Mouse (Mus musculus) megakaryocyte, embryonic 14.5 days (primary cell): ENCODE results near the gene Plekhb2. TPM values are rescaled to one million over a fixed set of nuclear protein-coding genes. Genes with fewer than 3 reads are reported as not detected.

Experiments used
- H3K27me3 ChIP-seq: replicated peaks from 2 replicates; pipeline ENCODE3; 2012; ENCODE audit warnings: inconsistent platforms
- H3K36me3 ChIP-seq: replicated peaks from 2 replicates; pipeline ENCODE3; 2012; ENCODE audit warnings: low read length, inconsistent platforms, mixed read lengths
- H3K4me1 ChIP-seq: 2 replicates; pipeline ENCODE4 v1.6.1; 2012; ENCODE audit warnings: inconsistent platforms
- H3K4me3 ChIP-seq: replicated peaks from 2 replicates; pipeline ENCODE3; 2012; ENCODE audit warnings: moderate library complexity, mild to moderate bottlenecking, inconsistent platforms
- H3K9me3 ChIP-seq: 2 replicates; pipeline ENCODE4 v1.6.1; 2012; ENCODE audit warnings: inconsistent platforms
- FLI1 ChIP-seq: IDR thresholded peaks from 2 replicates; pipeline ENCODE4 v1.6.1; 2012; ENCODE audit warnings: low read length, inconsistent platforms, mixed read lengths
- GATA1 ChIP-seq: IDR thresholded peaks from 3 replicates; pipeline ENCODE4 v1.6.1; 2012; ENCODE audit warnings: mixed read lengths, low read length, inconsistent platforms, borderline replicate concordance
- polyA plus RNA-seq: library from polyadenylated mRNA; stranded (reverse); fragments of >175 nt; gene quantifications from 2 replicates; pipeline ENCODE4 v1.2.3, GENCODE M21; 2012; ENCODE audit warnings: low replicate concordance; ENCODE audit not compliant: insufficient read depth

Plekhb2 gene
- polyA plus RNA-seq, 1 experiment: 1.9 TPM

DNA sequence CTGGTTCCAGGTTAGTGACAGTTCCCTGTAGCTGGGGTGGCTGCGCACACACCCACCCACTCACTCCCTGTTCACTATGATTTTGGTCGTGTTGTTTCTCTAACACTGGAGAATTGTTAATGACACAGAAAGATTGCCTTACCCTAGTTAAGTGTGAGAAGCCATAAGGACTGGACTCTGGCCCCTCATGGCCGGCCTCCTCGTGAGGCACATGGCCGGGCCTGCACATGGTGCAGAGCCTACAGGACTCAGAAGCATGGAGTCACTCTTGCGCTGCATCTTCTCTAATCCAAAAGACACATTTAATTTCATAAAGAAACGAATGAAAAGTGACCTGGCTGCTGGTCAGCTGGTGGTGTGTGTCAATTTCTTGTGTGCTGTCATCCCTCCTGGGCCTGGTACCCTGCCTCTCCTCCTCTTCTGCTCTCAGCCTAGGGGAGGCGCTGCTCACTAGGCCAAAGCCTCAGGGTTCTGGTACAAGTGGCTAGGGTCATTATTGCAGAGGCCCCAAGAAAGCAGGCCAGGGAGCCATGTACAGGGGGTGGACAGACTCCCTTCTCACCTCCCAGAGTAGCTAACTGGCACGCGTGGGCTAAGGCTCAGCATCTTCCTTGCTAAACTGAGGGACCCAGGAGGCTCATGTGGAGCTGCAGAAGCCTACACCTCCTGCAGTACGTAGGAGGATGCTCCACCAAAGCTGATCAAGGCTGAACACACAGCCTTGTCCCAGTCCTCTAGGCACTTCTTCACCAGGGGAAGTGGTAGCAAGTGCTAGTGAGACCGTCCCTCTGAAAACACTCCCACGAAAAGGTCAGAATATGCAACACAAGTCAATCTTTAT lies 37.1 kb upstream of the Plekhb2 start:
- Histone ChIP-seq H3K4me3 (no peak overlapping the region), H3K27me3 (no peaks in the 10 kb centered on the region), H3K4me1 (peaks cover 21% of the 10 kb centered on the region), H3K9me3 (no peaks in the 10 kb centered on the region), H3K36me3 (peaks cover 100% of the 10 kb centered on the region)
- TF ChIP-seq FLI1 (no peak), GATA1 (no peak)

DNA sequence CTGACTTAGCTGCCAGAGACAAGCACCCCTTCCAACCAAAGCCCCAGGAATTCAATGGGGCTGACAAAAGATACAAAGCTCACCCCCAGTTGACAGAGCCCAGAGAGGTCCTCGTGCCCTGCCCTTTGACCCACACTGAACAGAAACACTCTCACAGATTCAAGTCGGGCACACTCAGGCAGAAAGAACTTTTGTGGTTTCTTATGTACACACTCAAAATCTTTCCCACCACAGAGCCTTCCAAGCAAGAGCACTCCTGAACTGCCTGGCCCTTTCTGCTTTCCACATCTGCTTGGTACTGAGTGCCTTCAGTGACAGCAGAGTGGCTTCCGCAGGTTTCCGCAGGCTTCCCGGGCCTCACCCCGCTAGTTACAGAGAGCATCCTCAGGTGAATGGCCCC lies 33.9 kb upstream of the Plekhb2 start:
- no peak for TF ChIP-seq GATA1
- TF ChIP-seq FLI1: no peak
- Histone ChIP-seq H3K36me3 (peaks cover 100% of the 10 kb centered on the region), H3K4me3 (no peak overlapping the region), H3K4me1 (peaks cover 35% of the 10 kb centered on the region), H3K27me3 (no peaks in the 10 kb centered on the region), H3K9me3 (no peaks in the 10 kb centered on the region)

DNA sequence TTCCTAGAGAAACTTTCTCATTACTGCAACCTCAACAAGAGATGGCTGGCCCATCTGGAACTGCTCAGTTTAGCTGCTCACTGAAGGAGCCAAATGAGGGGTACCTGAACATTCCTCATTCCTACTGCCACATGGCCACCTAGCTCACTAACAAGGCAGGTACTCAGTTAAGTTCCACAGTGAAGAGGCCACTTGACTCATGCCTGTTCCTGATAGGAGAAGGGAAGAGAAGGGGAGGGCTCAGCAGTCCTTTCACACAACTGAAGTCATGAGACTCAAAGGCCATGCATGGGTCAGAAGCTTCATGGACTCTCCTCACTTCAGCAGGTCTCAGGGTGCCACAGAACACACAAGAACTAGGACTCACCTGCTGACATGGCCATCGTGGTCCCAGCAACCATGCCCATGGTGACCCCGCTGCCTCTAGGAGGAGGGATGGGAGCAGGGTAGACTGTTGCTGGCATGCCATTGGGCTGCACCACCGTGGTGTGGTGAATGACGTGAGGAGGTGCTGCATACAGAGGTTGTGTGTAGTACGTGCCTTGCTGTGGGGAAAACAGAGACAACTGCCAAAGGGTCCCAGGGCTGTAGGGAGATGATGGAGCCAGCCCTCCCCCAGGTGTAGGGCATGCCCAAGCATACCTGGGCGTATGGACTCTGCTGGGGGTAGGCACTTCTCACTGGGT lies 30.4 kb upstream of the Plekhb2 start:
- peaks cover 99% of the 10 kb centered on the region for H3K36me3 ChIP-seq
- no peak for TF ChIP-seq GATA1
- no peak for TF ChIP-seq FLI1

DNA sequence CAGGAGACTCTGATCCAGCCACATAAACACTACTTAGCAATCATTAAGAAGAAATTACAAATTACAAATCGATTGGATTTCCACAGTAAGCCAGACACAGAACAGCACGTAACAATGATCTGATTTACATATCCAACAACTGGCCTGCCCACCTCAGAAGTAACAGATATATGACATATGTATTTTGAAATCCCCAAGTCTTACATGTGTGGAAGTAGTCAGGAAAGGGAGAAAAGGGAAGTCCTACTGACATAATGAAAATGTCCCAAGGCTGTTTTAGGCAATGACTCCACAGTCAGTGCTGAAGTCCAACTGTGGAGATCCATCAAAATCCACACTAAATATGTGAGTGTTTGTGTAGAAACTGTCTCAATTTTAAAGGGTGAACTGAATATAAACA lies 28.4 kb upstream of the Plekhb2 start:
- Histone ChIP-seq H3K4me3 (no peak overlapping the region), H3K36me3 (peaks cover 99% of the 10 kb centered on the region), H3K4me1 (peaks cover 68% of the 10 kb centered on the region), H3K9me3 (no peaks in the 10 kb centered on the region), H3K27me3 (no peaks in the 10 kb centered on the region)
- TF ChIP-seq FLI1 (no peak), GATA1 (no peak)

More for the DNA sequence above, 30.4 kb upstream of the Plekhb2 start:
- no peaks in the 10 kb centered on the region for H3K27me3 ChIP-seq
- H3K4me3 ChIP-seq: peak overlapping the region; percentile 73
- no peaks in the 10 kb centered on the region for H3K9me3 ChIP-seq
- peaks cover 58% of the 10 kb centered on the region for H3K4me1 ChIP-seq

DNA sequence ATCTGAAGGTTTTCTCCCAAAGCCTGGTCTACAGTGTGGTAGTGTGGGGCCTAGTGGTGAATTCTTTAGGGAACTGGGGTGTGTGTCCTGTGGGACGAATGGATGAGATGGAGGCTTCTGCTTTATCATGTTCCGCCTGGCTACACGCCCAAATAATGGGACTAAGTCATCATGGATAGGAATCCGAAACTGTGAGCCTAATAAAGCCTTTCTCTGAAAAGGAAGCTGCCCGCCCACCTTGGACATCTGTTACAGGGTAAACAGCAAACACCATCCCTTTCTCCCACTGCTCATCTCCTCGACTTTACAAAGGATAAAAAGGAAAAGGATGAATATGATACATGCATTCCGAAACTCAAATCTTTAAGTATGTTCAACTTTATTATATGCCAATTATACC lies 27.8 kb upstream of the Plekhb2 start:
- H3K36me3 ChIP-seq: peaks cover 99% of the 10 kb centered on the region
- TF ChIP-seq GATA1 (no peak), FLI1 (no peak)
- no peak overlapping the region for H3K4me3 ChIP-seq
- peaks cover 69% of the 10 kb centered on the region for H3K4me1 ChIP-seq
- H3K27me3 ChIP-seq: no peaks in the 10 kb centered on the region
- H3K9me3 ChIP-seq: no peaks in the 10 kb centered on the region

DNA sequence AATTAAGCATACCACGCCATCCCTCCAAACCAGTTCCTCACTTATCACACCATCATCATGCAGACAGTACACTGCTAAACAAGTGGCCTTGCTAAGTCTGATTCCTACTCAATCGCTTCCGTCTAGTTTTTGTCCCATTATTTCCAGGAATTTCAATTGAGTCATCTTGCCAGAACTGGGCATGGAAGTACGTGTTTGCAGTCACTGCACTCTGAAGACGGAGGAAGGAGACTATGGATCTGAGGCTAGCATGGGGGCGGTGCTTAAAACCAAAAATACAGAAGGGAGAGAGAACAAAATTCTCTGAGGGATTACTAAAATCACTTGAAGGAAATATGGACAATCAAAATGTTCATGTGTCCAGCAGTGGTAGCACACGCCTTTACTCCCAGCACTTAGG lies 27.0 kb upstream of the Plekhb2 start:
- Histone ChIP-seq H3K4me3 (no peak overlapping the region), H3K27me3 (no peaks in the 10 kb centered on the region), H3K36me3 (peaks cover 99% of the 10 kb centered on the region), H3K4me1 (peaks cover 73% of the 10 kb centered on the region), H3K9me3 (no peaks in the 10 kb centered on the region)
- TF ChIP-seq FLI1: no peak
- no peak for TF ChIP-seq GATA1

DNA sequence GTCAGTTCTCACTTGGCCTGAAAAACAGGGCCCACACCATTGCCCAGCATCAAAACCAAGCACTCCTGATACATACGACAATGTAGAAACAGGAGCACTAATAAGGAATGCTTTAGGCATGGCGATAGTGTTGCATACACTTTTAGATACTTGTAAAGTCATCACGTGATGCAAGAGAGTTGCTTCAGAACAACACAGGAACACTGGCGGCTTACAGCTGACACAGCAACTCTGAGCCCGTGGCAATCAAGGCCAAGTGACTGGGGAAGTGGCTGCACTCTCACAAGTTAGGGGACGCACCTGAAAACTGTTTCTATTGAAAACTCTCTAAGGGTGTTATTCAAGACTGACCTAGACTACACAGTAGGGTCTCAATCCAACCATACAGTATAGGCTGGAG lies 26.4 kb upstream of the Plekhb2 start:
- peaks cover 77% of the 10 kb centered on the region for H3K4me1 ChIP-seq
- H3K9me3 ChIP-seq: no peaks in the 10 kb centered on the region
- TF ChIP-seq FLI1: no peak
- no peak for TF ChIP-seq GATA1
- H3K4me3 ChIP-seq: no peak overlapping the region
- H3K27me3 ChIP-seq: no peaks in the 10 kb centered on the region
- peaks cover 99% of the 10 kb centered on the region for H3K36me3 ChIP-seq

DNA sequence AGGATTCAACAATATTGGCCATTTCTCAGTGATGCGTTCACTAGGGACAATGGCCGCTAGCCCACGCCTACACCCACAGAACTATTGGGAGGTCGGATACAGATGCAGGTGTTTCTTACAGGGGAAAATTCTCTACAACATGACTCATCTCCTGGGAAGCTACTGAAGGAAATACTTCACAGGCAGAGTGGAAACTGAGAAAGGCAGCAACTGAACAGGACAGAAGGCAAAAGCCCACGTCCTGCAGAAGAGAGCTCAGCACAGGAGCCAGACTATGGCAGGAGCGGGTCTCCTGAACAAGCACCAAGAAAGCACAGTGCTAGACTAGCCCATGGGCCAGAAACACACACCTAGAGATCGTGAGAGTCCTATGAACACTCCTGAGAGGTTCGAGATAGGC lies 25.6 kb upstream of the Plekhb2 start:
- Histone ChIP-seq H3K27me3 (no peaks in the 10 kb centered on the region), H3K36me3 (peaks cover 99% of the 10 kb centered on the region), H3K9me3 (no peaks in the 10 kb centered on the region), H3K4me3 (no peak overlapping the region), H3K4me1 (peaks cover 82% of the 10 kb centered on the region)
- TF ChIP-seq FLI1: no peak
- TF ChIP-seq GATA1: no peak

DNA sequence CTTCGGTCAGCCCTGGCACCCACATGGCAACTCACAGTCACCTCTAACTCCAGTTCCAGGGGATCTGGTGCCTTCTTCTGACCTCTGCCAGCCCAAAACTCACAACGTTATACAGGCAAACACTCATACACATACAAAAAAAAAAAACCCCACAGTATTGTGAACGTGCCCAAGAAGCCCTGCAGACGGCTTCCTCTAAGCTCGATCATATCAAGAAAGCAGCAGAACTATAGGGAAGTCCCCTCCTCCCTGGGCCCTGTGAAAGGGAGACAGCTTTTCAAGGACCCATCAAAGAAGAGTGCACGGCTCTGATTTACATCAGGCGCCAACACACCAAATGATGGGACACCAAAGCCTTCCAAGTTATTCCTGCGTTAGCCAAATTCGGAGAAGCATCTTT lies 23.9 kb upstream of the Plekhb2 start:
- H3K4me1 ChIP-seq: peaks cover 82% of the 10 kb centered on the region
- peaks cover 95% of the 10 kb centered on the region for H3K36me3 ChIP-seq
- H3K9me3 ChIP-seq: no peaks in the 10 kb centered on the region
- TF ChIP-seq FLI1: no peak
- no peak for TF ChIP-seq GATA1
- no peak overlapping the region for H3K4me3 ChIP-seq
- no peaks in the 10 kb centered on the region for H3K27me3 ChIP-seq

DNA sequence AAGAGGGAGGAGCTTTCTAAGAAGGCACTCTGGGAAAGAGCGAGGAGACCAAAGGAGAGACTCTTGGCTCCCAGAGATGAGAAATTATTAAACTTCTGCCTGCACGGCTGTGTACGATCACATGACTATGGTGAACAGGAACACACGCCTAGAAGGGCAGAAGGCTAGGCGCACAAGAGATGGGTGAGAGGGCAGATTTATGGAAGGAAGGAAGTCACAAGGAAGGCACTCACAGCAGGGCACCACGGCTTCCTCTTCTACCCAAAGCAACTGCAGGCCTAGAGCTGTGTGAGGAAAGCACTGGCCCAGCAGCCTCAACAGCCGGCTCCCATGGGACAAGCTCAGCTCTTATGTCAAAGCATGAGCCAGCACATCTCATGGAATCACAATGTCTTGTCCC lies 21.9 kb upstream of the Plekhb2 start:
- peaks cover 89% of the 10 kb centered on the region for H3K36me3 ChIP-seq
- H3K9me3 ChIP-seq: no peaks in the 10 kb centered on the region
- peaks cover 89% of the 10 kb centered on the region for H3K4me1 ChIP-seq
- no peak overlapping the region for H3K4me3 ChIP-seq
- H3K27me3 ChIP-seq: no peaks in the 10 kb centered on the region
- no peak for TF ChIP-seq GATA1
- no peak for TF ChIP-seq FLI1
